Mouse (Mus musculus): Measurements from ENCODE around the gene Ctnnb1. TPM values are rescaled to one million over a fixed set of nuclear protein-coding genes. Genes with fewer than 3 reads are reported as not detected.

Ctnnb1 gene
- polyA plus RNA-seq, 1 experiment from 2014 or later, result 819 TPM

- ATAC-seq (ENCODE audit: insufficient read depth, low FRiP score, low TSS enrichment) (no peak), DNase-seq (ENCODE audit: low spot score) (no peak)
- Histone ChIP-seq H3K4me3 (ENCODE audit: low read depth, low read length) (no peak overlapping the region), H3K4me2 (ENCODE audit: low read depth) (no peak overlapping the region), H3K27me3 (ENCODE audit: control insufficient read depth, insufficient read depth, low read length) (no peaks in the 10 kb centered on the region), H3K9ac (ENCODE audit: low read length) (no peak overlapping the region), H3K4me1 (ENCODE audit: control insufficient read depth, insufficient read depth, low read length) (no peaks in the 10 kb centered on the region), H3K9me3 (ENCODE audit: control insufficient read depth, low read length) (no peaks in the 10 kb centered on the region), H3K27ac (ENCODE audit: low read depth, low read length) (no peak overlapping the region), H3K36me3 (ENCODE audit: control insufficient read depth, insufficient read depth, low read length) (no peaks in the 10 kb centered on the region)
- 94% methylated on average over 4 of the region's 4 CpGs for WGBS
Observed at GRCm38 (mm10) chr9:120976856-120977255, 47.8 kb downstream of the Ctnnb1 start.

GRCm38 (mm10) chr9:120981777-120982176 is 52.8 kb downstream of the Ctnnb1 start:
- DNase-seq (ENCODE audit: low spot score) (no peak), ATAC-seq (ENCODE audit: insufficient read depth, low FRiP score, low TSS enrichment) (no peak)
- H3K27ac ChIP-seq (ENCODE audit: low read depth, low read length), result no peak overlapping the region
- H3K4me2 ChIP-seq (ENCODE audit: low read depth), result no peak overlapping the region
- no peaks in the 10 kb centered on the region for H3K9me3 ChIP-seq (ENCODE audit: control insufficient read depth, low read length)
- 91% methylated on average over 7 of the region's 7 CpGs for WGBS
- no peaks in the 10 kb centered on the region for H3K36me3 ChIP-seq (ENCODE audit: control insufficient read depth, insufficient read depth, low read length)
- H3K4me3 ChIP-seq (ENCODE audit: low read depth, low read length), result no peak overlapping the region
- H3K4me1 ChIP-seq (ENCODE audit: control insufficient read depth, insufficient read depth, low read length), result no peaks in the 10 kb centered on the region
- H3K9ac ChIP-seq (ENCODE audit: low read length), result no peak overlapping the region
- no peaks in the 10 kb centered on the region for H3K27me3 ChIP-seq (ENCODE audit: control insufficient read depth, insufficient read depth, low read length)

DNA sequence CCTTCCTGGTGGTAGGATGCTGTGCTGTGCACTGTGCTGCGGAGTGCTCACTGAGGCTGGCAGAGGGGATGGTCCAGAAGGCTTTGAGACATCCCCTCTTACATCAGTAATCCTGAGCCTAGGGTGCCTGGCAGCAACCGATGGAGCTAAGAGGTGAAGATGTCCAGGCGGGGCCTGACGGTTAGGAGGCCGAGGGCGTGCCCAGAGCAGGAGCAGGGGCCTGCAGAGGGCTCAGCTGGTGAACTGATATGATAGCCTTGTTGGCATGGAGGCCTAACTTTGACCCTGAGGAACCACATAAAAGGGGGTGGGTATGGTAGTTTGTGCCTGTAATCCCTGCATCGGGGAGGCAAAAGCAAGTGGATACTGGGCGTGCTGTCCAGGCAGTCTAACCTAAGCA is 54.8 kb downstream of the Ctnnb1 start:
- no peak overlapping the region for H3K9ac ChIP-seq (ENCODE audit: low read length)
- no peak overlapping the region for H3K27ac ChIP-seq (ENCODE audit: low read depth, low read length)
- H3K9me3 ChIP-seq (ENCODE audit: control insufficient read depth, low read length), result no peaks in the 10 kb centered on the region
- H3K27me3 ChIP-seq (ENCODE audit: control insufficient read depth, insufficient read depth, low read length), result no peaks in the 10 kb centered on the region
- 93% methylated on average over 8 of the region's 8 CpGs for WGBS
- DNase-seq (ENCODE audit: low spot score) (no peak), ATAC-seq (ENCODE audit: insufficient read depth, low FRiP score, low TSS enrichment) (no peak)
- H3K4me2 ChIP-seq (ENCODE audit: low read depth), result no peak overlapping the region
- H3K36me3 ChIP-seq (ENCODE audit: control insufficient read depth, insufficient read depth, low read length), result no peaks in the 10 kb centered on the region; the same call in 1 of the 2 replicates
- H3K4me3 ChIP-seq (ENCODE audit: low read depth, low read length), result no peak overlapping the region
- H3K4me1 ChIP-seq (ENCODE audit: control insufficient read depth, insufficient read depth, low read length), result 0 out of 2 replicates have a peak, but pooled peaks cover 4% of the 10 kb centered on the region

GRCm38 (mm10) chr9:120984509-120984908 is 55.5 kb downstream of the Ctnnb1 start:
- ATAC-seq (ENCODE audit: insufficient read depth, low FRiP score, low TSS enrichment), result no peak
- Histone ChIP-seq H3K27ac (ENCODE audit: low read depth, low read length) (no peak overlapping the region), H3K4me1 (ENCODE audit: control insufficient read depth, insufficient read depth, low read length) (0 out of 2 replicates have a peak, but pooled peaks cover 4% of the 10 kb centered on the region), H3K27me3 (ENCODE audit: control insufficient read depth, insufficient read depth, low read length) (no peaks in the 10 kb centered on the region), H3K9ac (ENCODE audit: low read length) (no peak overlapping the region), H3K4me3 (ENCODE audit: low read depth, low read length) (no peak overlapping the region), H3K36me3 (ENCODE audit: control insufficient read depth, insufficient read depth, low read length) (no peaks in the 10 kb centered on the region; the same call in 1 of the 2 replicates), H3K4me2 (ENCODE audit: low read depth) (no peak overlapping the region), H3K9me3 (ENCODE audit: control insufficient read depth, low read length) (no peaks in the 10 kb centered on the region)
- DNase-seq (ENCODE audit: low spot score), result no peak
- 78% methylated on average over 5 of the region's 5 CpGs for whole genome bisulfite sequencing

- no peak overlapping the region for H3K4me2 ChIP-seq (ENCODE audit: low read depth)
- no peak overlapping the region for H3K27ac ChIP-seq (ENCODE audit: low read depth, low read length)
- no peaks in the 10 kb centered on the region for H3K9me3 ChIP-seq (ENCODE audit: control insufficient read depth, low read length)
- no peak for ATAC-seq (ENCODE audit: insufficient read depth, low FRiP score, low TSS enrichment)
- WGBS, result 93% methylated on average over 5 of the region's 5 CpGs
- DNase-seq (ENCODE audit: low spot score), result no peak
- H3K9ac ChIP-seq (ENCODE audit: low read length), result no peak overlapping the region
- 0 out of 2 replicates have a peak, but pooled peaks cover 4% of the 10 kb centered on the region for H3K4me1 ChIP-seq (ENCODE audit: control insufficient read depth, insufficient read depth, low read length)
- H3K27me3 ChIP-seq (ENCODE audit: control insufficient read depth, insufficient read depth, low read length), result no peaks in the 10 kb centered on the region
- no peaks in the 10 kb centered on the region; the same call in 1 of the 2 replicates for H3K36me3 ChIP-seq (ENCODE audit: control insufficient read depth, insufficient read depth, low read length)
- no peak overlapping the region for H3K4me3 ChIP-seq (ENCODE audit: low read depth, low read length)
Observed at GRCm38 (mm10) chr9:120985009-120985408, 56.0 kb downstream of the Ctnnb1 start.

DNA sequence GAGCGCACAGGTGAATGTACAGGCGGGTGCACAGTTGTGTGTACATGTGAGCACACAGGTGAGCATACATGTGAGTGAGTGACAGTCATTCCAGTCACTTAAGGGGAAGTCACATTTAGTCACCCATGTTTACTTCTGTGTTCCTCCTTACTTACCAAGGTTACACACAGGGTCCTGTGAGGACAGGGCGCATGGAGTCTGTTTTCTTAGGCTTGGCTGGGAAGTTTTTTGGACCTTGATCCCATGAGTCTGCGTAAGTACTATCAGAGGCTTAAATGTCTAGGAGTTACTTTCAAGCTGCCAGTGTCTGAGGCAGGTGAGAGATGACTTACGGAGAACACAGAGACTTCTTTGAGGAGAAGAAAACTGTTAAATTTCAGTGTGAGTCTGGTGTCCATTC is 56.5 kb downstream of the Ctnnb1 start:
- WGBS, result 97% methylated on average over 5 of the region's 5 CpGs
- 0 out of 2 replicates have a peak, but pooled peaks cover 4% of the 10 kb centered on the region for H3K4me1 ChIP-seq (ENCODE audit: control insufficient read depth, insufficient read depth, low read length)

GRCm38 (mm10) chr9:120986255-120986654 is 57.2 kb downstream of the Ctnnb1 start:
- DNase-seq (ENCODE audit: low spot score), result no peak
- H3K27ac ChIP-seq (ENCODE audit: low read depth, low read length), result no peak overlapping the region
- H3K4me1 ChIP-seq (ENCODE audit: control insufficient read depth, insufficient read depth, low read length), result 0 out of 2 replicates have a peak, but pooled peaks cover 4% of the 10 kb centered on the region
- no peaks in the 10 kb centered on the region for H3K9me3 ChIP-seq (ENCODE audit: control insufficient read depth, low read length)
- no peaks in the 10 kb centered on the region for H3K27me3 ChIP-seq (ENCODE audit: control insufficient read depth, insufficient read depth, low read length)
- no peak overlapping the region for H3K4me3 ChIP-seq (ENCODE audit: low read depth, low read length)
- no peak for ATAC-seq (ENCODE audit: insufficient read depth, low FRiP score, low TSS enrichment)
- no peak overlapping the region for H3K4me2 ChIP-seq (ENCODE audit: low read depth)
- no peaks in the 10 kb centered on the region; the same call in 1 of the 2 replicates for H3K36me3 ChIP-seq (ENCODE audit: control insufficient read depth, insufficient read depth, low read length)
- 87% methylated on average over 3 of the region's 3 CpGs for WGBS
- H3K9ac ChIP-seq (ENCODE audit: low read length), result no peak overlapping the region

More for the DNA sequence above, 56.5 kb downstream of the Ctnnb1 start:
- no peak for DNase-seq (ENCODE audit: low spot score)
- Histone ChIP-seq H3K4me2 (ENCODE audit: low read depth) (no peak overlapping the region), H3K9ac (ENCODE audit: low read length) (no peak overlapping the region), H3K36me3 (ENCODE audit: control insufficient read depth, insufficient read depth, low read length) (no peaks in the 10 kb centered on the region; the same call in 1 of the 2 replicates), H3K27ac (ENCODE audit: low read depth, low read length) (no peak overlapping the region), H3K4me3 (ENCODE audit: low read depth, low read length) (no peak overlapping the region), H3K27me3 (ENCODE audit: control insufficient read depth, insufficient read depth, low read length) (no peaks in the 10 kb centered on the region), H3K9me3 (ENCODE audit: control insufficient read depth, low read length) (no peaks in the 10 kb centered on the region)
- ATAC-seq (ENCODE audit: insufficient read depth, low FRiP score, low TSS enrichment), result no peak

DNA sequence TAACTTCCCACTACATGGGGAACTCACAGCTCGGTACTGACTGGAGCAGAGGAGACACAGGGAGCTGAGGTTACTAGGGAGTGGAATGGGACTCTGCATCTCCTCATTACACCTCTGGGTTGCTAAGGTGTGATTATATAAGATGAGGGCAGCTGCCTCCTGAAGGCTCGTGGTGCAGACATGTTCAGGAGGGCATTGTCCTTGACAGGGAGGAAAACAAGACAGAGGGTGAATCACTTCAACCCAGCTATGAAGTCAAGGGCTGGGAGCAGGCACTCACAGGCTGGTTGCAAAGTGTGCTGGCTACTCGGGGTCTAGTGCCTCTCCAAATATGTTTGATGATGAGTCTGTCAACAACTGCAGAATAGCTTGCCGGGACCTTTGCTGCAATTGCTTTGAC is 58.0 kb downstream of the Ctnnb1 start:
- no peaks in the 10 kb centered on the region for H3K27me3 ChIP-seq (ENCODE audit: control insufficient read depth, insufficient read depth, low read length)
- 0 out of 2 replicates have a peak, but pooled peaks cover 4% of the 10 kb centered on the region for H3K4me1 ChIP-seq (ENCODE audit: control insufficient read depth, insufficient read depth, low read length)
- H3K4me3 ChIP-seq (ENCODE audit: low read depth, low read length), result no peak overlapping the region
- 86% methylated on average over 4 of the region's 4 CpGs for WGBS
- DNase-seq (ENCODE audit: low spot score), result no peak
- no peaks in the 10 kb centered on the region; the same call in 1 of the 2 replicates for H3K36me3 ChIP-seq (ENCODE audit: control insufficient read depth, insufficient read depth, low read length)
- no peak overlapping the region for H3K4me2 ChIP-seq (ENCODE audit: low read depth)
- H3K27ac ChIP-seq (ENCODE audit: low read depth, low read length), result no peak overlapping the region
- H3K9me3 ChIP-seq (ENCODE audit: control insufficient read depth, low read length), result no peaks in the 10 kb centered on the region
- H3K9ac ChIP-seq (ENCODE audit: low read length), result no peak overlapping the region
- no peak for ATAC-seq (ENCODE audit: insufficient read depth, low FRiP score, low TSS enrichment)

DNA sequence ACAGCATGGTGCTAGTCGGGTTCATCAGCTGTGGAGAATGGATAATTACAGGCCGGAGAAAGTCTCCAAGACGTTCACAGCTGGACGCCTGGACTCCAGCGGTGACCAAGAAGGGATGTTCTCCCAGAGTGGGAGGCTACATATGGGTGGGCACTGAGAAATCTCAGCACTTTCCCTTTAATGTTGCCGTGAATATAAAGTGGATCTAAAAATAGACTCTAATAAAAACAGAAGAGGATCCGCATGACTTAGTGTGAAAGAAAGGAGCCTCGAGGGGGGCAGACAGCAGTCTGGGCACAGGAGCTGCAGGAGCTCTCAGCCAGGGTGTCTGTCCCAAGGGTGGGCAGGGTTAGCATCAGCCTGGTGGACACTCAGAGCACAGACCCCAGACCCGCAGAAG is 59.1 kb downstream of the Ctnnb1 start:
- H3K27ac ChIP-seq (ENCODE audit: low read depth, low read length), result no peak overlapping the region
- no peak overlapping the region for H3K4me3 ChIP-seq (ENCODE audit: low read depth, low read length)
- no peak for DNase-seq (ENCODE audit: low spot score)
- H3K9me3 ChIP-seq (ENCODE audit: control insufficient read depth, low read length), result no peaks in the 10 kb centered on the region
- no peaks in the 10 kb centered on the region; the same call in 1 of the 2 replicates for H3K36me3 ChIP-seq (ENCODE audit: control insufficient read depth, insufficient read depth, low read length)
- H3K27me3 ChIP-seq (ENCODE audit: control insufficient read depth, insufficient read depth, low read length), result no peaks in the 10 kb centered on the region
- H3K4me2 ChIP-seq (ENCODE audit: low read depth), result no peak overlapping the region
- ATAC-seq (ENCODE audit: insufficient read depth, low FRiP score, low TSS enrichment), result no peak
- 38% methylated on average over 9 of the region's 9 CpGs for WGBS
- 0 out of 2 replicates have a peak, but pooled peaks cover 4% of the 10 kb centered on the region for H3K4me1 ChIP-seq (ENCODE audit: control insufficient read depth, insufficient read depth, low read length)
- no peak overlapping the region for H3K9ac ChIP-seq (ENCODE audit: low read length)
